ENCODE assay signal across 8 mouse cellular contexts in genomic region chr16:17276164-17277151, GRCm38 (mm10). TPM values are rescaled to one million over a fixed set of nuclear protein-coding genes. Genes with fewer than 3 reads are reported as not detected.
DNase-seq lines count a peak whose midpoint lies in the region; ATAC-seq lines count a peak whose summit lies in the region.

No protein-coding gene starts in this region.

- ATAC-seq in inflammation-experienced regulatory T-cells, adult 6 months = peak; percentile 85
- peak; percentile 87 for ATAC-seq in megakaryocyte-erythroid progenitor cell, adult 5-6 weeks (replicated peaks; ENCODE audit: low FRiP score, low TSS enrichment, poor library complexity, severe bottlenecking)

- peak; percentile 93 for DNase-seq in adipocyte (ENCODE audit: low spot score)
- DNase-seq in embryo, embryonic 10 days (ENCODE audit: low spot score) = peak; percentile 97
- peak; percentile 92 for DNase-seq in gastrocnemius, postnatal 14 days
- DNase-seq in left cerebral cortex, postnatal 10 days (ENCODE audit: extremely low spot score in 1 of 2, low spot score in 2 of 2) = peak; percentile 88 to 94
- peak; percentile 89 for DNase-seq in right cerebral cortex, postnatal 25 days
- DNase-seq in urinary bladder, postnatal 4 days (ENCODE audit: low spot score in 2 of 2) = peak; percentile 87 to 94

- intact Hi-C loops in gastrocnemius, postnatal 14 days (cut with DNase I; ENCODE audit: low total_unique reads) = loop anchor here (5.0 kb wide), 1 partner anchor 139 kb away; no protein-coding TSS in a partner anchor
- intact Hi-C loops in left cerebral cortex, postnatal 10 days (cut with DNase I) = loop anchor here (5.0 to 10.0 kb wide), 2 partner anchors 144 to 182 kb away; partner anchors contain the start of gene Sdf2l1

RNA-seq across cellular contexts. Expression of gene Tmem191c, which starts 0.6 kb away (rescaled TPM):
- total RNA-seq in gastrocnemius, postnatal 14 days (2021) = 1 to 10 TPM in 1 of 2 experiments, under 1 TPM in 1; 0.96 to 1.2 TPM
- polyA plus RNA-seq in inflammation-experienced regulatory T-cells, adult 6 months (2017; shearing (Covaris generic)) = 10 to 100 TPM; 16.9 to 42.0 (median 36.2) TPM
- total RNA-seq in left cerebral cortex, postnatal 10 days (2021) = 100 to 1,000 TPM; 121 to 123 TPM
- total RNA-seq in megakaryocyte-erythroid progenitor cell, adult 5-6 weeks (2014; fragmentation: Nextera tagmentation) = 9.2 and 19.0 TPM in 2 replicates
- total RNA-seq in megakaryocyte-erythroid progenitor cell, adult 5-6 weeks (2017) = 0.33 and 2.3 TPM in 2 replicates

RNA-seq across cellular contexts. Expression of gene Hic2, which starts 43.1 kb away (rescaled TPM):
- total RNA-seq in gastrocnemius, postnatal 14 days (2021) = 1 to 10 TPM; 1.1 to 1.2 TPM
- polyA plus RNA-seq in inflammation-experienced regulatory T-cells, adult 6 months (2017; shearing (Covaris generic)) = 1 to 10 TPM in 1 of 3 experiments, under 1 TPM in 2; 0.72 to 1.8 (median 0.83) TPM
- 1 to 10 TPM; 6.6 TPM for total RNA-seq in left cerebral cortex, postnatal 10 days (2021)
- 1.6 and 2.1 TPM in 2 replicates for total RNA-seq in megakaryocyte-erythroid progenitor cell, adult 5-6 weeks (2014; fragmentation: Nextera tagmentation)
- 1.5 and 1.9 TPM in 2 replicates for total RNA-seq in megakaryocyte-erythroid progenitor cell, adult 5-6 weeks (2017)

RNA-seq across cellular contexts. Expression of gene Serpind1, which starts 54.7 kb away (rescaled TPM):
- total RNA-seq in gastrocnemius, postnatal 14 days (2021) = under 1 TPM; 0.29 to 0.72 TPM
- polyA plus RNA-seq in inflammation-experienced regulatory T-cells, adult 6 months (2017; shearing (Covaris generic)) = under 1 TPM; 0.58 to 0.83 (median 0.70) TPM
- total RNA-seq in left cerebral cortex, postnatal 10 days (2021) = 1 to 10 TPM; 1.9 to 2.0 TPM
- total RNA-seq in megakaryocyte-erythroid progenitor cell, adult 5-6 weeks (2014; fragmentation: Nextera tagmentation) = not detected in 2 replicates
- total RNA-seq in megakaryocyte-erythroid progenitor cell, adult 5-6 weeks (2017) = not detected in 2 replicates

Comparison
In these comparisons a context has a peak if more than half of its experiments do, and no peak if none do; other contexts are left out.
1. Peak in every context shown above with its lines: DNase-seq and ATAC-seq.
2. RNA of gene Tmem191c, which starts 0.6 kb away (total RNA-seq): 121 to 123 TPM in left cerebral cortex, postnatal 10 days; 0.33 to 19.0 TPM in megakaryocyte-erythroid progenitor cell, adult 5-6 weeks and 0.96 to 1.2 TPM in gastrocnemius, postnatal 14 days; every median in the first group is over 4 times any median in the second.